Mouse (Mus musculus): ENCODE results near the gene Slc15a4. TPM values are rescaled to one million over a fixed set of nuclear protein-coding genes. Genes with fewer than 3 reads are reported as not detected.
A peak's percentile ranks its signal among the peaks of the same experiment; 100 is the strongest.

Gene Slc15a4
- total RNA-seq, 1 experiment from 2014 or later: 13.5 TPM

GRCm38 (mm10) chr5:127631671-127632070 lies 1.0 kb downstream of the Slc15a4 start:
- ATAC-seq (replicated peaks in 1 of 2; ENCODE audit: insufficient read depth in 1 of 2, low FRiP score in 2 of 2, low TSS enrichment in 1 of 2, low read depth in 1 of 2, poor library complexity in 2 of 2, severe bottlenecking in 2 of 2): no peak

- no peak for ATAC-seq (replicated peaks in 1 of 2; ENCODE audit: insufficient read depth in 1 of 2, low FRiP score in 2 of 2, low TSS enrichment in 1 of 2, low read depth in 1 of 2, poor library complexity in 2 of 2, severe bottlenecking in 2 of 2)
Measured at GRCm38 (mm10) chr5:127627242-127627641, 5.5 kb downstream of the Slc15a4 start.

- ATAC-seq (replicated peaks in 1 of 2; ENCODE audit: insufficient read depth in 1 of 2, low FRiP score in 2 of 2, low TSS enrichment in 1 of 2, low read depth in 1 of 2, poor library complexity in 2 of 2, severe bottlenecking in 2 of 2): peak in 1 of 2 experiments; percentile 54; a peak in 2 of 4 replicates
Measured at GRCm38 (mm10) chr5:127624427-127625213, 8.1 kb downstream of the Slc15a4 start.

GRCm38 (mm10) chr5:127621108-127621507 lies 11.6 kb downstream of the Slc15a4 start:
- ATAC-seq (replicated peaks in 1 of 2; ENCODE audit: insufficient read depth in 1 of 2, low FRiP score in 2 of 2, low TSS enrichment in 1 of 2, low read depth in 1 of 2, poor library complexity in 2 of 2, severe bottlenecking in 2 of 2): peak; percentile 52 to 66; a peak in 3 of 4 replicates

GRCm38 (mm10) chr5:127620371-127620770 lies 12.3 kb downstream of the Slc15a4 start:
- ATAC-seq (replicated peaks in 1 of 2; ENCODE audit: insufficient read depth in 1 of 2, low FRiP score in 2 of 2, low TSS enrichment in 1 of 2, low read depth in 1 of 2, poor library complexity in 2 of 2, severe bottlenecking in 2 of 2): no peak

GRCm38 (mm10) chr5:127618834-127619233 lies 13.9 kb downstream of the Slc15a4 start:
- ATAC-seq (replicated peaks in 1 of 2; ENCODE audit: insufficient read depth in 1 of 2, low FRiP score in 2 of 2, low TSS enrichment in 1 of 2, low read depth in 1 of 2, poor library complexity in 2 of 2, severe bottlenecking in 2 of 2): no peak

GRCm38 (mm10) chr5:127616884-127617635 lies 15.6 kb downstream of the Slc15a4 start:
- peak; percentile 83 to 88 for ATAC-seq (replicated peaks in 1 of 2; ENCODE audit: insufficient read depth in 1 of 2, low FRiP score in 2 of 2, low TSS enrichment in 1 of 2, low read depth in 1 of 2, poor library complexity in 2 of 2, severe bottlenecking in 2 of 2)

GRCm38 (mm10) chr5:127616151-127616550 lies 16.5 kb downstream of the Slc15a4 start:
- ATAC-seq (replicated peaks in 1 of 2; ENCODE audit: insufficient read depth in 1 of 2, low FRiP score in 2 of 2, low TSS enrichment in 1 of 2, low read depth in 1 of 2, poor library complexity in 2 of 2, severe bottlenecking in 2 of 2): no peak

GRCm38 (mm10) chr5:127615459-127615858 lies 17.2 kb downstream of the Slc15a4 start:
- peak; percentile 14 to 29 for ATAC-seq (replicated peaks in 1 of 2; ENCODE audit: insufficient read depth in 1 of 2, low FRiP score in 2 of 2, low TSS enrichment in 1 of 2, low read depth in 1 of 2, poor library complexity in 2 of 2, severe bottlenecking in 2 of 2)

GRCm38 (mm10) chr5:127612397-127612796 lies 20.3 kb downstream of the Slc15a4 start:
- no peak for ATAC-seq (replicated peaks in 1 of 2; ENCODE audit: insufficient read depth in 1 of 2, low FRiP score in 2 of 2, low TSS enrichment in 1 of 2, low read depth in 1 of 2, poor library complexity in 2 of 2, severe bottlenecking in 2 of 2)

- no peak for ATAC-seq (replicated peaks in 1 of 2; ENCODE audit: insufficient read depth in 1 of 2, low FRiP score in 2 of 2, low TSS enrichment in 1 of 2, low read depth in 1 of 2, poor library complexity in 2 of 2, severe bottlenecking in 2 of 2)
Measured at GRCm38 (mm10) chr5:127611881-127612280, 20.8 kb downstream of the Slc15a4 start.

- peak; percentile 54 to 58 for ATAC-seq (replicated peaks in 1 of 2; ENCODE audit: insufficient read depth in 1 of 2, low FRiP score in 2 of 2, low TSS enrichment in 1 of 2, low read depth in 1 of 2, poor library complexity in 2 of 2, severe bottlenecking in 2 of 2)
Measured at GRCm38 (mm10) chr5:127610787-127611509, 21.7 kb downstream of the Slc15a4 start.

- no peak for ATAC-seq (replicated peaks in 1 of 2; ENCODE audit: insufficient read depth in 1 of 2, low FRiP score in 2 of 2, low TSS enrichment in 1 of 2, low read depth in 1 of 2, poor library complexity in 2 of 2, severe bottlenecking in 2 of 2)
Measured at GRCm38 (mm10) chr5:127609191-127609714, 23.4 kb downstream of the Slc15a4 start.

- ATAC-seq (replicated peaks in 1 of 2; ENCODE audit: insufficient read depth in 1 of 2, low FRiP score in 2 of 2, low TSS enrichment in 1 of 2, low read depth in 1 of 2, poor library complexity in 2 of 2, severe bottlenecking in 2 of 2): no peak
Measured at GRCm38 (mm10) chr5:127607507-127607906, 25.2 kb downstream of the Slc15a4 start.

GRCm38 (mm10) chr5:127602996-127603395 lies 29.7 kb downstream of the Slc15a4 start:
- no peak for ATAC-seq (replicated peaks in 1 of 2; ENCODE audit: insufficient read depth in 1 of 2, low FRiP score in 2 of 2, low TSS enrichment in 1 of 2, low read depth in 1 of 2, poor library complexity in 2 of 2, severe bottlenecking in 2 of 2)

- ATAC-seq (replicated peaks in 1 of 2; ENCODE audit: insufficient read depth in 1 of 2, low FRiP score in 2 of 2, low TSS enrichment in 1 of 2, low read depth in 1 of 2, poor library complexity in 2 of 2, severe bottlenecking in 2 of 2): no peak
Measured at GRCm38 (mm10) chr5:127596862-127597261, 35.8 kb downstream of the Slc15a4 start.

- ATAC-seq (replicated peaks in 1 of 2; ENCODE audit: insufficient read depth in 1 of 2, low FRiP score in 2 of 2, low TSS enrichment in 1 of 2, low read depth in 1 of 2, poor library complexity in 2 of 2, severe bottlenecking in 2 of 2): no peak
Measured at GRCm38 (mm10) chr5:127595676-127596075, 37.0 kb downstream of the Slc15a4 start.
